Mouse (Mus musculus) cortical plate, adult 2 months (tissue): Measurements from ENCODE around the gene Traf6.

Experiments
- CTCF ChIP-seq: fragments of 200-500 bp; IDR thresholded peaks from 2 replicates; pipeline ENCODE4 v1.5.1; 2011; ENCODE audit warnings: mild to moderate bottlenecking, control low read depth, low read length; ENCODE audit not compliant: insufficient read depth; ENCODE audit errors: extremely low read depth
- POLR2A ChIP-seq: fragments of 200-500 bp; IDR thresholded peaks from 2 replicates; pipeline ENCODE4 v1.6.1; 2011; ENCODE audit warnings: mild to moderate bottlenecking, low read length, control low read depth; ENCODE audit not compliant: insufficient read depth; ENCODE audit errors: extremely low read depth

DNA sequence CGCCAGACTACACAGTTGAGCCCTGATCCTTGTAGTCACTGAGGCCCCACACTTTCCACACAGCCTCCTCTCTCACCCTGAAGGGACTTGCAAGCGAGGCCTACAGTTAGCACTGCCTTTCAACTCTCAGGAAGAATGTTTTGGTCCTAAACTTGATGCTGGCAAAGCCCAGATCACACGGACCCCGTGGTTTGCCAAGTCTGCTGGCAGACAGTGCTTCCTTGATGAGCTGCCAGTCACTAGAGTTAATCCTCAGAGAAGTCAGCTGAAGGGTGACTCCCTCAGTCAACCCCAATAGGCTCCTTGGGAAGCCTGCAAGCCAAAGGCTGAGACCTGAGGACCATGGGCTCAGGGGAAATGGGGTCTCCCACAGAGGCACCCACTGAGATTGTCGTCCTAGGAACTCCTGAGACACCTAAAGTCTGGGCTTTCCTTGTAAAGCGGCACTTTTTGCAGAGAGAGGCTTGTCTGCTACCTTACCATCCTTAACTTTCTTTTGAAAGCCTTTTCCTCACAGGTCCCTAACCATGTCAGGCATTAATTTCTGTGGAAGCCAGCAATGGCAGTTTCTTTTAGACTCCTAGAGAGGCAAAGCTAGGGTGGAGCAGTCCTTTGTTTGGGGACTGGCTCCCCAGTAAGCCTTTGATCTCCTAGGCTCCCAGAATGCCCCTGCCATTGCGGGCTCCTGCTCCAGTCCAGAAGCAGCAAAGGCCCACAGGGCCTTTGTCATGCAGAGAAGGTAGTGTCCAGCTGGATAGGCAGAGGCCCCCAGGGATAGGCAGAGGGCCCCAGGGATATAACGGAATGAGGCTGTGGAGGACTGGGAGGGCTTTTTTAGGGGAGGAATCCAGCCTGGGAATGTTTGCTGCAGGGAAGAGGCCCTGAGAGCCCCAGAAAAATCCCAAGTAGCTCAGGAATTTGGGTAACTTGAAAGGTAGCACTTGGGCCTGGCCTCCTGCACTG lies 44.4 kb downstream of the Traf6 start:
- TF ChIP-seq POLR2A (no peak), CTCF (no peak)
